Mouse (Mus musculus): ENCODE data around the gene Strip2.

Strip2 gene

GRCm38 (mm10) chr6:29916530-29917382 is at the start of gene Strip2:
TSS of gene Strip2 (plus strand) at chr6:29917012.
- DNase-seq, result peak; percentile 95

- peak; percentile 48 for DNase-seq
Observed at GRCm38 (mm10) chr6:29868341-29868895, 48.4 kb upstream of the Strip2 start.

- DNase-seq, result no peak
Observed at GRCm38 (mm10) chr6:29873654-29874053, 43.2 kb upstream of the Strip2 start.

- DNase-seq, result no peak
Observed at GRCm38 (mm10) chr6:29875576-29875975, 41.2 kb upstream of the Strip2 start.

- DNase-seq, result no peak
Observed at GRCm38 (mm10) chr6:29876782-29877181, 40.0 kb upstream of the Strip2 start.

- no peak for DNase-seq
Observed at GRCm38 (mm10) chr6:29879579-29879978, 37.2 kb upstream of the Strip2 start.

- DNase-seq, result no peak
Observed at GRCm38 (mm10) chr6:29880796-29881195, 36.0 kb upstream of the Strip2 start.

GRCm38 (mm10) chr6:29881936-29882335 is 34.9 kb upstream of the Strip2 start:
- no peak for DNase-seq

- DNase-seq, result no peak
Observed at GRCm38 (mm10) chr6:29882870-29883269, 33.9 kb upstream of the Strip2 start.

GRCm38 (mm10) chr6:29891151-29891550 is 25.7 kb upstream of the Strip2 start:
- DNase-seq, result no peak

- DNase-seq, result no peak
Observed at GRCm38 (mm10) chr6:29896976-29897375, 19.8 kb upstream of the Strip2 start.

- no peak for DNase-seq
Observed at GRCm38 (mm10) chr6:29901450-29901849, 15.4 kb upstream of the Strip2 start.

- no peak for DNase-seq
Observed at GRCm38 (mm10) chr6:29902256-29902655, 14.6 kb upstream of the Strip2 start.

- DNase-seq, result no peak
Observed at GRCm38 (mm10) chr6:29903343-29903914, 13.4 kb upstream of the Strip2 start.

- no peak for DNase-seq
Observed at GRCm38 (mm10) chr6:29904281-29904680, 12.5 kb upstream of the Strip2 start.

- DNase-seq, result no peak
Observed at GRCm38 (mm10) chr6:29910631-29911030, 6.2 kb upstream of the Strip2 start.

GRCm38 (mm10) chr6:29913673-29914072 is 3.1 kb upstream of the Strip2 start:
- no peak for DNase-seq

- no peak for DNase-seq
Observed at GRCm38 (mm10) chr6:29914136-29914535, 2.7 kb upstream of the Strip2 start.

- DNase-seq, result no peak
Observed at GRCm38 (mm10) chr6:29915836-29916235, 976 bp upstream of the Strip2 start.

GRCm38 (mm10) chr6:29917383-29917720 is 540 bp downstream of the Strip2 start:
- no peak for DNase-seq

- DNase-seq, result no peak
Observed at GRCm38 (mm10) chr6:29917947-29918346, 1.1 kb downstream of the Strip2 start.

GRCm38 (mm10) chr6:29923501-29923900 is 6.7 kb downstream of the Strip2 start:
- no peak for DNase-seq

- DNase-seq, result no peak
Observed at GRCm38 (mm10) chr6:29925594-29926219, 8.9 kb downstream of the Strip2 start.

GRCm38 (mm10) chr6:29930087-29930486 is 13.3 kb downstream of the Strip2 start:
- DNase-seq, result no peak
